Mouse (Mus musculus): ENCODE measurements around the gene Rpp25l.

The Rpp25l gene

GRCm38 (mm10) chr4:41713197-41714067 lies at the start of gene Rpp25l:
Gene Rpp25l, minus strand, starts transcription at chr4:41713534.
- DNase-seq: peak; percentile 89 to 92

GRCm38 (mm10) chr4:41762688-41763114 lies 49.4 kb upstream of the Rpp25l start:
- peak; percentile 48 to 60 for DNase-seq

GRCm38 (mm10) chr4:41762099-41762687 lies 48.9 kb upstream of the Rpp25l start:
- peak; percentile 22 to 44 for DNase-seq

- no peak for DNase-seq
Measured at GRCm38 (mm10) chr4:41761680-41762079, 48.3 kb upstream of the Rpp25l start.

- DNase-seq: no peak
Measured at GRCm38 (mm10) chr4:41760911-41761310, 47.6 kb upstream of the Rpp25l start.

GRCm38 (mm10) chr4:41760288-41760721 lies 47.0 kb upstream of the Rpp25l start:
- peak; percentile 96 to 99 for DNase-seq

- peak; percentile 23 to 49 for DNase-seq
Measured at GRCm38 (mm10) chr4:41759656-41760287, 46.4 kb upstream of the Rpp25l start.

GRCm38 (mm10) chr4:41759206-41759605 lies 45.9 kb upstream of the Rpp25l start:
- DNase-seq: peak; percentile 87 to 94

- DNase-seq: no peak
Measured at GRCm38 (mm10) chr4:41758701-41759100, 45.4 kb upstream of the Rpp25l start.

- DNase-seq: peak; percentile 61 to 77
Measured at GRCm38 (mm10) chr4:41758021-41758420, 44.7 kb upstream of the Rpp25l start.

GRCm38 (mm10) chr4:41757321-41757720 lies 44.0 kb upstream of the Rpp25l start:
- peak; percentile 66 to 80 for DNase-seq

GRCm38 (mm10) chr4:41756440-41756839 lies 43.1 kb upstream of the Rpp25l start:
- no peak for DNase-seq

- DNase-seq: peak; percentile 91 to 94
Measured at GRCm38 (mm10) chr4:41755338-41756305, 42.3 kb upstream of the Rpp25l start, which contains the start of gene Sigmar1. Gene Sigmar1, minus strand, starts transcription at chr4:41756157.

GRCm38 (mm10) chr4:41754797-41755337 lies 41.5 kb upstream of the Rpp25l start, which contains the start of gene Galt:
Gene Galt, plus strand, starts transcription at chr4:41755228.
- peak in 1 of 2 experiments; percentile 78 for DNase-seq

GRCm38 (mm10) chr4:41745021-41745420 lies 31.7 kb upstream of the Rpp25l start:
- no peak for DNase-seq

GRCm38 (mm10) chr4:41744131-41744530 lies 30.8 kb upstream of the Rpp25l start:
- DNase-seq: no peak

GRCm38 (mm10) chr4:41741158-41741560 lies 27.8 kb upstream of the Rpp25l start:
- peak; percentile 94 to 97 for DNase-seq

- DNase-seq: peak; percentile 66 to 83
Measured at GRCm38 (mm10) chr4:41740380-41741157, 27.2 kb upstream of the Rpp25l start.

GRCm38 (mm10) chr4:41739260-41739659 lies 25.9 kb upstream of the Rpp25l start:
- no peak for DNase-seq

- DNase-seq: no peak
Measured at GRCm38 (mm10) chr4:41738256-41738603, 24.9 kb upstream of the Rpp25l start.

Measured in kidney, postnatal 25 days (tissue).